Mouse (Mus musculus): ENCODE results near the gene Arl6ip1.
A peak's percentile ranks its signal among the peaks of the same experiment; 100 is the strongest.

Arl6ip1 gene

GRCm38 (mm10) chr7:118115877-118116568 lies 13.4 kb downstream of the Arl6ip1 start, which contains the start of gene Rps15a:
Gene Rps15a (minus strand): TSS chr7:118116188.
- DNase-seq, result peak; percentile 85 to 91

- no peak for DNase-seq
Measured at GRCm38 (mm10) chr7:118115533-118115876, 14.0 kb downstream of the Arl6ip1 start.

- no peak for DNase-seq
Measured at GRCm38 (mm10) chr7:118113541-118114297, 15.7 kb downstream of the Arl6ip1 start.

- DNase-seq, result no peak
Measured at GRCm38 (mm10) chr7:118111128-118111527, 18.3 kb downstream of the Arl6ip1 start.

GRCm38 (mm10) chr7:118107671-118108070 lies 21.8 kb downstream of the Arl6ip1 start:
- no peak for DNase-seq

GRCm38 (mm10) chr7:118104458-118105052 lies 24.9 kb downstream of the Arl6ip1 start:
- DNase-seq, result no peak

- DNase-seq, result no peak
Measured at GRCm38 (mm10) chr7:118103462-118104379, 25.7 kb downstream of the Arl6ip1 start.

- no peak for DNase-seq
Measured at GRCm38 (mm10) chr7:118102678-118103461, 26.6 kb downstream of the Arl6ip1 start.

- DNase-seq, result no peak
Measured at GRCm38 (mm10) chr7:118102231-118102630, 27.2 kb downstream of the Arl6ip1 start.

- DNase-seq, result no peak
Measured at GRCm38 (mm10) chr7:118097615-118098014, 31.8 kb downstream of the Arl6ip1 start.

GRCm38 (mm10) chr7:118079987-118080386 lies 49.5 kb downstream of the Arl6ip1 start:
- DNase-seq, result peak in 1 of 2 experiments; percentile 19

GRCm38 (mm10) chr7:118079097-118079496 lies 50.4 kb downstream of the Arl6ip1 start:
- no peak for DNase-seq

Measured in thymus, adult 18-20 months (tissue).